Mouse (Mus musculus): ENCODE results near the gene Rbm3.

Gene Rbm3

GRCm38 (mm10) chrX:8145153-8145991 is at the start of gene Rbm3:
TSS of gene Rbm3 (minus strand) at chrX:8145880.
- DNase-seq, result peak; percentile 72 to 82

GRCm38 (mm10) chrX:8193419-8193723 is 47.7 kb upstream of the Rbm3 start, which contains the start of gene Ebp:
TSS of gene Ebp (minus strand) at chrX:8193512.
- no peak for DNase-seq

- peak; percentile 71 to 78 for DNase-seq
Observed at GRCm38 (mm10) chrX:8192640-8193418, 47.1 kb upstream of the Rbm3 start.

GRCm38 (mm10) chrX:8192126-8192639 is 46.5 kb upstream of the Rbm3 start:
- DNase-seq, result no peak

GRCm38 (mm10) chrX:8182871-8183540 is 37.3 kb upstream of the Rbm3 start:
- no peak for DNase-seq

- no peak for DNase-seq
Observed at GRCm38 (mm10) chrX:8179646-8180045, 34.0 kb upstream of the Rbm3 start.

- DNase-seq, result no peak
Observed at GRCm38 (mm10) chrX:8178871-8179270, 33.2 kb upstream of the Rbm3 start.

- DNase-seq, result peak; percentile 70 to 78
Observed at GRCm38 (mm10) chrX:8175504-8176385, 30.1 kb upstream of the Rbm3 start, which contains the start of gene Tbc1d25. TSS of gene Tbc1d25 (minus strand) at chrX:8176181.

- DNase-seq, result no peak
Observed at GRCm38 (mm10) chrX:8175169-8175503, 29.5 kb upstream of the Rbm3 start.

GRCm38 (mm10) chrX:8167716-8168647 is 22.3 kb upstream of the Rbm3 start:
- no peak for DNase-seq

GRCm38 (mm10) chrX:8164471-8164870 is 18.8 kb upstream of the Rbm3 start:
- DNase-seq, result no peak

GRCm38 (mm10) chrX:8163076-8163475 is 17.4 kb upstream of the Rbm3 start:
- DNase-seq, result no peak

- DNase-seq, result peak in 1 of 2 experiments; percentile 16
Observed at GRCm38 (mm10) chrX:8143750-8144149, 1.9 kb downstream of the Rbm3 start.

- no peak for DNase-seq
Observed at GRCm38 (mm10) chrX:8142948-8143347, 2.7 kb downstream of the Rbm3 start.

GRCm38 (mm10) chrX:8141058-8141457 is 4.6 kb downstream of the Rbm3 start:
- no peak for DNase-seq

GRCm38 (mm10) chrX:8140446-8140845 is 5.2 kb downstream of the Rbm3 start:
- no peak for DNase-seq

- no peak for DNase-seq
Observed at GRCm38 (mm10) chrX:8139480-8139879, 6.2 kb downstream of the Rbm3 start.

- no peak for DNase-seq
Observed at GRCm38 (mm10) chrX:8135886-8136285, 9.8 kb downstream of the Rbm3 start.

GRCm38 (mm10) chrX:8132017-8132976 is 13.4 kb downstream of the Rbm3 start, which contains the start of gene Wdr13:
TSS of gene Wdr13 (minus strand) at chrX:8132892.
- DNase-seq, result peak; percentile 76 to 84

- DNase-seq, result no peak
Observed at GRCm38 (mm10) chrX:8131393-8131792, 14.3 kb downstream of the Rbm3 start.

Data from thymus, adult 18-20 months (tissue).